Mouse (Mus musculus) myocyte (in vitro differentiated cells): ENCODE results near the gene Rtl6.

Source experiments
- MAX ChIP-seq: IDR thresholded peaks from one replicate; pipeline ENCODE4 v1.6.1; 2011; ENCODE audit warnings: low read depth, mild to moderate bottlenecking, control low read depth
- MYOD1 ChIP-seq, 3 experiments: IDR thresholded peaks; one replicate each; pipeline ENCODE4 v1.6.1; 2011; ENCODE audit warnings: control low read depth in 2 of 3, low read depth in 2 of 3, mild to moderate bottlenecking in 2 of 3, moderate library complexity in 1 of 3; ENCODE audit not compliant: insufficient read length in 2 of 3, control insufficient read depth in 1 of 3
- POLR2A ChIP-seq: IDR thresholded peaks from one replicate; pipeline ENCODE4 v1.6.1; 2011; ENCODE audit warnings: low read depth, mild to moderate bottlenecking, control low read depth, moderate library complexity; ENCODE audit not compliant: insufficient read length
- REST ChIP-seq: IDR thresholded peaks from one replicate; pipeline ENCODE4 v1.6.1; 2011; ENCODE audit warnings: mild to moderate bottlenecking, control low read depth, moderate library complexity; ENCODE audit not compliant: insufficient read depth, insufficient read length
- TCF12 ChIP-seq: IDR thresholded peaks from one replicate; pipeline ENCODE4 v1.6.1; 2011; ENCODE audit warnings: mild to moderate bottlenecking, control low read depth; ENCODE audit not compliant: poor library complexity, insufficient read depth, severe bottlenecking

DNA sequence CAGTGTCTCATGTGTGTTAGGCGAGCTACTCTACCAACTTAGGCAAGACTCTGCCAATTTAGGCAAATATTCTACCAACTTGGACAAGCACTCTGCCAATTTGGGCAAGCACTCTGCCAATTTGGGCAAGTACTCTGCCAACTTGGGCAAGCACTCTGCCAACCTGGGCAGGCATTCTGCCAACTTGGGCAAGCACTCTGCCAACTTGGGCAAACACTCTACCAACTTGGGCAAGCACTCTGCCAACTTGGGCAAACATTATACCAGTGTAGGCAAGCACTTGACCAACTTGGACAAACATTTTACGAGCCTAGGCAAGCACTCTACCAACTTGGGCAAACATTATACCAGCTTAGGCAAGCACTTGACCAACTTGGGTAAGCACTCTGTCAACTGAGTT lies 3.9 kb upstream of the Rtl6 start:
- TF ChIP-seq POLR2A (no peak), MYOD1 (IDR thresholded peaks at IDR 0.05; ENCODE audit: control insufficient read depth in 1 of 3, insufficient read length in 2 of 3, low read depth in 2 of 3) (no peak), TCF12 (no peak), REST (no peak), MAX (no peak)
